Mouse (Mus musculus) gastrocnemius, adult 18-20 months (tissue): ENCODE data around the gene Arap1. TPM values are rescaled to one million over a fixed set of nuclear protein-coding genes. Genes with fewer than 3 reads are reported as not detected.
A peak's percentile ranks its signal among the peaks of the same experiment; 100 is the strongest.

Experiments
- DNase-seq: peaks from one replicate; pipeline ENCODE4 v3.0.0; 2021; ENCODE audit warnings: low spot score
- total RNA-seq, 2 experiments: library from RNA; stranded (reverse); gene quantifications; 2 replicates each; pipeline ENCODE4 v1.2.3; 2021

Gene Arap1
- total RNA-seq, 2 experiments from 2014 or later = 18.6 to 21.4 TPM

GRCm38 (mm10) chr7:101326006-101326405 lies 21.9 kb upstream of the Arap1 start:
- no peak for DNase-seq

GRCm38 (mm10) chr7:101327263-101327662 lies 20.6 kb upstream of the Arap1 start:
- no peak for DNase-seq

DNA sequence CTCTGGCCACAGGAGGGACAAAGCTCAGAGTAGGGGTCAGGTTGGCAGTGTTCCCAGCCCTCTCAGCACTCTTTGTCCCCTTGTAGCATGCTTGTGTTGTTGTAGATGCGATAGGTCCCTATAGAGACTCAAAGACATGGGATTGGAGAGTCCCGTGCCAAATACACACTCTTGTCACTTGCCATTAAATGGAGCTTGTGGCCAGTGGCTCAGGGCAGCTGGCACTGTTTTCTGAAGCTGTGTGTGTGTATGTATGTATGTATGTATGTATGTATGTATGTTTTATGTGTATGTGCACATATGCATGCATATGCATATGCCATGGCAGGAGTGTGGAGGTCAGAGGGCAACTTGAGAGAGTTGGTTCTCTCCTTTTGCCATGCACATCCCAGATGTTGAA lies 20.1 kb upstream of the Arap1 start:
- no peak for DNase-seq

DNA sequence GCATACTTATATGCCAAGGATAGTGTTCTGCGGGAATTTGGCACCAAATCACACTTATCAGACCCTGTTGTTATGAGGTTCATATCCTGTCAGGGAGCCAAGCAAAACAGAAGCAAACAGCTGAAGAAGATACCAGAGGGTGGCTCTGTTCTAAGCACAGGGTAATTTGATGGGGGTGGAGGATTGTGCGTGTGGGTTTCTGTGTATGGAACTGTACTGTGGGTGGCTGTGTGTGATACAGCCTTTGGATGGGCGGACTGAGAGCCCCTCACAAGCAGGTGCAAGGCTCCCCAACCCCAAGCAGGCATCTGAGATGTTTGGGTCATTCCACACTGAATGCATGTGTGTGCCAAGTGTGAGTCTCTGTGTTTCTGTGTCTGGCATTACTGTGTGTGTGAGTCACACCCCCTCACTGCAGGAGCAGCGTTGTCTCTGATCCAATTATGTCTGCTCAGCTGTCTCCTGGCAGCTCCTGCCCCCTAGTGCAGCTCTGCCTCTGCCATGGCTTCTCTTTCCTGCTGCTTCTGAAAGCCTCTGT lies 19.2 kb upstream of the Arap1 start:
- DNase-seq = no peak

DNA sequence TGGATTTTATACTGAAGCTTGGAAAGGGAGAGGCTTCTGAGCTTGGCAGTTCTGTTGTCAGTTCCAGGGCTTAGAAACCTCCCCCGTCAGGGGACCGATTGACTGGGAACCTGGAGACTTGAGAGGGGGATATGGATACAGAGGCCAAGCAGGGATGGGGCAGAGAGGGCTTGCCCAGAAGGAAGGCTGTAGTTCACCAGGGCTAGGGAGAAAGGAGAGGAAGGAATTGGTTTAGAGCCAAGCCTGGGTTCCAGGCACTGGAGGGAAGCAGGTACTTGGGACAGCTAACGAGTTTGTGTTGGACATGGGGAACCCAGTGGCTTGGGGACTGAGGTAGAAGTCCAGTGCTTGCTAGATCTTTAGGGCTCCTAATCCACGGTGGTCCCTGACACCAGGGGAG lies 18.3 kb upstream of the Arap1 start:
- no peak for DNase-seq

DNA sequence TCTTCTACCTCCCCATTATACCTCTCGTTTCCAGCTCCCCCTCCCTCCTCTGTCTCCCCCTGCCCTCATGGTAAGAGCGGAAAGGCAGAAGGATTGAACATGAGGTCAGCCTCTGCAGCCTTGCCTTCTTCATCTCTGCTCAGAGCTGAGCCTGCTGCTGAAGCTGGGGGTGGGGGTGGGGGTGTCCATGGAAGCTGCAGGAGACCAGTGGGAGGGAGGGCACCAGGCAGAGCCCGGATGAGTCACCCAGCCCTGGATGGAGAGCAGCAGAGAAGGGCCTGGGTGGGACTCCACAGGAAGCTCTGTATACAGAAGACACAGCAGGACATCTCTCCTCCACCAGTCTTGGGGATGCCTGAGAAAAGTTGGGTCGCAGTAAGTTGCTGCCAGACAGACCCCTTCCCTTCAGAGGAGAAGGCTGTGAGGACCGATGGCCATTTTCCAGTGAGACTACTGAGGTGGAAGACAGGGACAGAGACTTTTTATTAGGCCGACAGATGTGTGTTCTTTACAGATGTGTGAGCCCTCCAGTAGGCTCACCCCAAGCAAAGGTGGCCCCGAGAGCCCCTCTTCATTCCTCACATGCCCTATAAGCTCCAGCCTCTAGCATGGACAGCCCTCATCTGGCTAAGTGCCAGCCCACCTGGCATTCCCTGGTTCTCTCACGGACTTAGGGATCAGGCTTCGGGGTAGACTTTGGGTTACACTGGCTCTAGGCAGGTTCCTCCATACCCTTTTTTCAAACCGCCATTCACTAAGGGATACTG lies 17.6 kb upstream of the Arap1 start:
- DNase-seq = no peak

DNA sequence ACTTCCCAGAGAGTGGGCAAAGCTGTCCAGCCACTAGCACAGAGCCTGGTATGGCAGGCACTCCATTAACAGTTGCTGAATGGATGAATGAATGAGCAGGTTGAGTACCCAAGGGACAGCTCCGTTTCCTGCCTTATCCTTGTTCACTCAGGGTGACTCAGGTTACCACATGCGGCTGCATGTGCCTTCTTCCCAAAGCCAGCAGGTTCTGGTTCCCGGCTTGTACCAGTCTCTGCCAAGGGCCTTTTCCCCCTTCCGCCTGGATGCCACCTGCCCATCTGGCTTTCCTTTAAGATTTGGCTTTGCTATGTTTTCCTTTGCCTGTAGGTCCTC lies 17.1 kb upstream of the Arap1 start:
- DNase-seq = no peak

- no peak for DNase-seq
These were observed 15.6 kb upstream of the Arap1 start for GRCm38 (mm10) chr7:101332045-101332831.

DNA sequence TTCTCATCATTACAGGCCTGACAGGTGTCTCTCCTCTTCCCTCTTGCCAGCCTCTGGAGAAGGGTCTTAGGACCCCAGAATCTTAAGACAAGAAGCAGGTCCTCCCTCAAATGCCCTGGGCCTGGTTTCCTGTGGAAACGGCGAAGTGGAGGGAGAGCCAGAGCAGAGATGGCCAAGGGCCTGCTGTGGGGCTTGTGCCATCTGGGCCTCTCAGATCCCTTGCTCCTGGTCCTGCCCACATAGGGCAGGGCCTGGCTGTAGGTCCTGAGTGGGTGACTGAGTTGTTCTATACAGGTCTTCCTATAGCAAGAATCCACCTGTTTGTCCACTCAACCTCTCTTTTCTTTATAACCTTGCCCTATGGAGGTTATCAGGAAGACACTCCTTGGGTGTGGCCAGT lies 12.6 kb upstream of the Arap1 start:
- DNase-seq = no peak

DNA sequence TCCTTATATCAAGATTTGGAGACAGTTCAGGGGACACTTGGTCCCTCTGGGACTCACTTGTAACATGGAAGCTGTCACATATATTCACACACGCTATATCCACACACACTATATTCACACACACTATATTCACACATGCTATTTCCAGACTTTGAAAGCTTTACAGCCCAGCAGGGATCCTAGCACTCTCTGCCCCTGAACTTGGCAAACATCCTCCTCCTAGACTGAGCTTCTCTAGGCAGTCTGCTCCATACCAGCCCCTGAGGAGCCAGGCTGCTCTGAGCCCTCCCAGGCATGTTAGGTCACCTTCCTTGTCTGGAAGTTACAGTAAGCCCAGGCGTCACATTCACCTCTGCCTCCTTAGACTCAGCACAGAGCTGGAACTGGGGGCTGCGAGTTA lies 11.2 kb upstream of the Arap1 start:
- no peak for DNase-seq

GRCm38 (mm10) chr7:101337401-101337800 lies 10.5 kb upstream of the Arap1 start:
- DNase-seq = peak; percentile 62

DNA sequence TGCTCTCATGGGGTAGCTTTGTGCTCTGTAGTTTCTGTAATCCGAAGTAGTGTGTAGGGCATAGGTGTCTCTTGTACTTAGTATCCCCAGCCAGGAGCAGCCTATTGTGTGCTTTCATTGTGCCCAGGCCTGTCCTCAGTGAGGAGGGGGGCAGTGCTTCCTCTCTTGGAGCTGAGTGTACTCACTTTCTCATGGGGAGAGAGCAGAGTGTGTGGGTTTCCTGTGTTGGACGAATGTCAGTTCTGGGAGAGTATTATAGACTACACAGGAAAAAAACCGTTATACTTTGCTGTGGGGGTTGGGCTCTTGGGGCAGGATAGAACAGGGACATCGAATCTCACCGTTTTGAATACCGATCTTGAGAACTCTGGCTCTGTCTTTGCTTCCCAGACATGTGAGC lies 6.5 kb upstream of the Arap1 start:
- no peak for DNase-seq

DNA sequence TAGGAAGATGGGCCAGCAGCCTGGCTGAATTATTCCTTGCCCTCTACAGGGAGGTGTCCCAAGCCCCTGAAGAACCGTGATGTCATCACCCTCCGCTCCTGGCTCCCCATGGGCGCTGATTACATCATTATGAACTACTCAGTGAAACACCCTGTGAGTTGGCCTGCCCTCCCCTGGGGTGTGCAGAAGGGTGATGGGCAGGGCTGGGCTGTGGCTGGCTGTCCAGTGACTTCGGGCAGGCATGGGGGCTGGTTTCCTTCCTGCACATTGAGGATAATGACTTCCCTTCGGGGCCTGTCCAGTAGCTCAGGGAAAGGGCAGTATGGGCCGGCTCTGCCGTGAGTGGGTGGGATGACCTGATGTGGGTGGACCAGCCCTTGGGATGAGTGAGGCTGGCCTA lies 4.7 kb upstream of the Arap1 start:
- no peak for DNase-seq

DNA sequence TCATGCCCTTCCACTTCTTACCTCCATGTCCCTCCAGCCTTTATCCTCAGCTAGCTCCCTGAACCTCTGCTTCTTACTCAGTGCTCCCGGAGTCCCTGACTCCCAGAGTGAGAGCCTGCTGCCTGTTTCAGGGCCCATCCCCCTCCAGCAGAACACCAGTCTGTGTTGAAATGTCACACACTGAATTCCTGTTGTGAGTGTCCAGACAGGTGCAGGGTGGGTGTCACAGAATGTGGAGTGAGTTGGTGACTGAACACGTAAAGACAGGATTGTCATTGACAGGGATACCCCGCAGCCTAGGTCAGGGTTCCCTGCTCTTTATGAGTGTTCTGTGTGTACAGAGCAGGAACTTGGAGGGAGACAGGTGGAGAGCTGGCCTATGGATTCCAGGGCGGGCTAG lies 3.0 kb upstream of the Arap1 start:
- no peak for DNase-seq

DNA sequence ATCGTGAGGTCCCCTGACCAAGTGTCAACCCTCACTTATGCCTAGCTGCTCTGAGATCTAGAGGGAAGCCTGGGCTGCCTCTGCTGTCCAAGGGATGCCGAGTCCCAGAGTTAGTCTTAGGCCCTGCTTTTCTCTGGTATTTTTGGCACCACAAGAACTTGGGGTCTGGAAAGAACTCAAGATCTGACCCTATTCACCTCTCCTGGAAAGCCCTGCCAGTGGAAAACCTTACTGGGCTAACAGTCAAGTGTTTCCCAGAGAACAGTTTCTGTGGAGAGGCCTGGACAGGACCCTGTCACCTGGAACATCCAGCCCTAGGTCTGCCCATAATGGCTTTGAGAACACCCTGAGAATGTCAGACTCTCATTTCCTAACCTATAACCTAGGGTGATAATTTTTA lies 876 bp upstream of the Arap1 start:
- no peak for DNase-seq

- DNase-seq = no peak
These were observed 445 bp downstream of the Arap1 start for GRCm38 (mm10) chr7:101348312-101348711.

GRCm38 (mm10) chr7:101349861-101350260 lies 2.0 kb downstream of the Arap1 start:
- no peak for DNase-seq

- DNase-seq = no peak
These were observed 4.5 kb downstream of the Arap1 start for GRCm38 (mm10) chr7:101352404-101352803.

- no peak for DNase-seq
These were observed 6.6 kb downstream of the Arap1 start for GRCm38 (mm10) chr7:101354423-101354822.

DNA sequence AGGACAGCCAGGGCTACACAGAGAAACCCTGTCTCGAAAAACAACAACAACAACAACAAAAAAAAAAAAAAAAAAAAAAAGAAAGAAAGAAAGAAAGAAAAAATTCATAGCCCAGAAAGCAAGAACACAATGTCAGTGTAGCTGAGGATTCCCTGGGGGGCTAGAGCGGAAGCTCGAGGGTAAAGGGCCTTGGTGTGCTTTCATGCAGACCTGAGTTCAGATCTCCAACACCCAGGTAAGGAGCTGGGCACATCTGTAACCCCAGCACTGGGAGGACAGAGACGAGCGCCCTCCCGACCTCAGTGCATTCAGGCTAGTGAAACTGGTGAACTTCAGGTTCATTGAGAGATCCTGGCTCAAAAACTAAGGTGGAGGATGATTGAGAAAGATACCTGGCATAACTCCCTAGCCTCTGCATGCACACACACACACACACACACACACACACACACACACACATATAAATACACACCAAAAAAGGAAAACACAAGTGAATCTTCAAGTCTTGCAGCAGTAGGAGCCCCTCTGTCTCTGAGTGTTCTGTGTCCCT lies 7.8 kb downstream of the Arap1 start:
- DNase-seq = no peak

- DNase-seq = no peak
These were observed 9.0 kb downstream of the Arap1 start for GRCm38 (mm10) chr7:101356868-101357267.

- DNase-seq = no peak
These were observed 12.5 kb downstream of the Arap1 start for GRCm38 (mm10) chr7:101360406-101360805.

DNA sequence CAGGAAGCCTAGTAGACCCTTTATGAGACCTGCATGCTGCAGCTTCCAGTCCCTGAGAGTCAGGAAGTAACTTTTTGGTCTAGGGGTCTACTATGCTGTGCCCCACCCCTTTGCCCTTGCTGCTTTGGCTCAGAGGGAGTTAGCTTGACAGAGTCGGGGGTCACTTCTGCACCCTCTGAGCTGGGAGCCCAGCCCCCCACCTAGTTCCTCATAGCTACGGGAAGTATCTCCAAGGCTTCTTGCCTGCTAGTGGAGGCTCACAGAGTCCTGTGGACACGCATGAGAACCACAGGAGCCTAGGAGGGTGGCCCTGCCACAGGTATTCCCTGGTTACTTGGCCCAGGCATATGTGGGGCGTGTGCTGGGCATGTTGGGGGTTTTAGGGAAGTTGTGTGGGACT lies 13.2 kb downstream of the Arap1 start:
- no peak for DNase-seq
